Mouse (Mus musculus): ENCODE data around the gene Sec11a. TPM values are rescaled to one million over a fixed set of nuclear protein-coding genes. Genes with fewer than 3 reads are reported as not detected.

The Sec11a gene
- polyA plus RNA-seq, 1 experiment from 2014 or later = 222 TPM

DNA sequence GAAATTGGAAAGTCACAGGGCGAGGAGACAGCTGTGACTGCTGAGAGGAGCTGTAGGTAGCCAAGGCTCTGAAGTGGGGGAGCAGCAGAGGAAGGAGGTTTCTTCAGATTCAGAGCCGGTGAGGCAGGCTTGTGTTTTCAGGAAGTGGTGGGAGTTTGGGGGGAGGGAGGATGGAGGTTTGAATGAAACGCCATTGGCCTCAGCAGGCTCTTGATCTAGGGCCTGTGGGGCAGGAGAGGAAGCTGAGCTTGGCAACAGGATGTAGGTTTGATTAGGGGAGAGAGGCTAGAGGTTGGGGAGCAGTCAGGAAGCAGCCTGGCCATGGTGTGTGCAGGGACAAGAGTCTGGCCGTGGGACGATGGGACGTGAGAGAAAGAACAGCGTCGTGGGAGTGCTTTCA, 82.7 kb downstream of the Sec11a start:
- no peak overlapping the region for H3K4me2 ChIP-seq (ENCODE audit: low read length)
- no peaks in the 10 kb centered on the region for H3K27me3 ChIP-seq (ENCODE audit: insufficient read depth, low read length)
- H3K4me1 ChIP-seq (replicated peaks; ENCODE audit: insufficient read depth, low read length) = peaks cover 19% of the 10 kb centered on the region
- peaks cover 24% of the 10 kb centered on the region; the same call in 1 of the 2 replicates for H3K36me3 ChIP-seq (ENCODE audit: insufficient read depth, low read length)
- H3K27ac ChIP-seq = peak overlapping the region; percentile 89; the same call in 1 of the 2 replicates
- H3K9ac ChIP-seq (ENCODE audit: low read depth, low read length) = no peak overlapping the region
- ATAC-seq (replicated peaks; ENCODE audit: low FRiP score, low read depth) (no peak), DNase-seq (ENCODE audit: low spot score) (peak; percentile 48)
- 59% methylated on average over 8 of the region's 8 CpGs for WGBS
- H3K4me3 ChIP-seq (replicated peaks; ENCODE audit: low read depth, low read length) = no peak overlapping the region
- H3K9me3 ChIP-seq (replicated peaks; ENCODE audit: low read length) = no peaks in the 10 kb centered on the region
- no peak for TF ChIP-seq CTCF (IDR thresholded peaks at IDR 0.05; ENCODE audit: low read depth)

GRCm38 (mm10) chr7:80864151-80864550, 83.4 kb downstream of the Sec11a start:
- no peaks in the 10 kb centered on the region for H3K9me3 ChIP-seq (replicated peaks; ENCODE audit: low read length)
- TF ChIP-seq CTCF (IDR thresholded peaks at IDR 0.05; ENCODE audit: low read depth) = no peak
- ATAC-seq (replicated peaks; ENCODE audit: low FRiP score, low read depth) (no peak), DNase-seq (ENCODE audit: low spot score) (no peak)
- H3K4me3 ChIP-seq (replicated peaks; ENCODE audit: low read depth, low read length) = no peak overlapping the region
- peaks cover 19% of the 10 kb centered on the region for H3K4me1 ChIP-seq (replicated peaks; ENCODE audit: insufficient read depth, low read length)
- no peaks in the 10 kb centered on the region for H3K27me3 ChIP-seq (ENCODE audit: insufficient read depth, low read length)
- H3K4me2 ChIP-seq (ENCODE audit: low read length) = no peak overlapping the region
- 56% methylated on average over 1 of the region's 1 CpGs for WGBS
- H3K27ac ChIP-seq = 0 out of 2 replicates have a peak overlapping the region, but pooled peaks have one; percentile 3
- no peak overlapping the region for H3K9ac ChIP-seq (ENCODE audit: low read depth, low read length)
- peaks cover 19% of the 10 kb centered on the region; the same call in 1 of the 2 replicates for H3K36me3 ChIP-seq (ENCODE audit: insufficient read depth, low read length)

DNA sequence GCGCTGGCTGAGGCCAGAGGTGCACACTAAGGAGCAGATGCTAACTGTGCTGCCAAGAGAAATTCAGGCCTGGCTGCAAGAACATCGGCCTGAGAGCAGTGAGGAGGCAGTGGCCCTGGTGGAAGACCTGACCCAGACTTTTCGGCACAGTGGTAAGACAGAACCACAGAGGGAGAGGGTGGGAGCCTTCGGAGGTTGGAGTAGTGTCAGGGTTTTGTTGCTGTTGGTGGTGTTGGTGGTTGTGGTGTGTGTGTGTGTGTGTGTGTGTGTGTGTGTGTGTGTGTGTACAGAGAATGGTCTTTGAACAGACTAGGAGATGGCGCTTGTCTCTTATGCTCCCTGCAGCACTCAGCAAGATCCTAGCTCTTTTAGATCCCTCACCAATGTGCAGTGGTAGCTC, 84.1 kb downstream of the Sec11a start:
- DNase-seq (ENCODE audit: low spot score) (no peak), ATAC-seq (replicated peaks; ENCODE audit: low FRiP score, low read depth) (no peak)
- Histone ChIP-seq H3K27me3 (ENCODE audit: insufficient read depth, low read length) (no peaks in the 10 kb centered on the region), H3K27ac (no peak overlapping the region), H3K9me3 (replicated peaks; ENCODE audit: low read length) (no peaks in the 10 kb centered on the region), H3K9ac (ENCODE audit: low read depth, low read length) (no peak overlapping the region), H3K4me2 (ENCODE audit: low read length) (0 out of 2 replicates have a peak overlapping the region, but pooled peaks have one; percentile 15), H3K4me1 (replicated peaks; ENCODE audit: insufficient read depth, low read length) (peaks cover 19% of the 10 kb centered on the region), H3K36me3 (ENCODE audit: insufficient read depth, low read length) (peaks cover 19% of the 10 kb centered on the region; the same call in 1 of the 2 replicates), H3K4me3 (replicated peaks; ENCODE audit: low read depth, low read length) (no peak overlapping the region)
- no peak for TF ChIP-seq CTCF (IDR thresholded peaks at IDR 0.05; ENCODE audit: low read depth)
- WGBS = 85% methylated on average over 5 of the region's 5 CpGs

DNA sequence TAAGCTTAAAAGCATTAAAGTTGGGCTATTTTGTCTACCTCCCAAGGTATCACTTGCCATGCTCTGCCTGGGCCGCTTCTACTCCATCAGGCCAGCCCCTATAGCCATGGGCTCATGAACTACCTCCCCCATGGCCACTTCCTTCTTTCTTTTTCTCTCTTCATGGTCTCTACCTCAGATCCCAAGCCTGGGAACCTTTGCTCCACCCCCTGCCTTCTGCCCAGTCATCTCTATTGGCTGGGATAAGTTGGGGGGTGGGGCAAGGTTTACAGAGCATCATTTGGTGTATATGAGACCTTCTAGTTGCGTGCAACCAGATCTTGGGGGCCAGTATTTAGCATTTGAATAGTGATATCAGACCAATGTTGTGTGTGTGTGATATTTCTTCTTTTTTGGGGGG, 85.1 kb downstream of the Sec11a start:
- 87% methylated on average over 2 of the region's 2 CpGs for WGBS
- Histone ChIP-seq H3K27me3 (ENCODE audit: insufficient read depth, low read length) (no peaks in the 10 kb centered on the region), H3K9me3 (replicated peaks; ENCODE audit: low read length) (no peaks in the 10 kb centered on the region), H3K4me1 (replicated peaks; ENCODE audit: insufficient read depth, low read length) (peaks cover 19% of the 10 kb centered on the region), H3K9ac (ENCODE audit: low read depth, low read length) (no peak overlapping the region), H3K4me2 (ENCODE audit: low read length) (no peak overlapping the region), H3K4me3 (replicated peaks; ENCODE audit: low read depth, low read length) (no peak overlapping the region), H3K36me3 (ENCODE audit: insufficient read depth, low read length) (peaks cover 11% of the 10 kb centered on the region; the same call in 1 of the 2 replicates), H3K27ac (no peak overlapping the region)
- no peak for TF ChIP-seq CTCF (IDR thresholded peaks at IDR 0.05; ENCODE audit: low read depth)
- peak; percentile 46 for DNase-seq (ENCODE audit: low spot score)
- no peak for ATAC-seq (replicated peaks; ENCODE audit: low FRiP score, low read depth)

DNA sequence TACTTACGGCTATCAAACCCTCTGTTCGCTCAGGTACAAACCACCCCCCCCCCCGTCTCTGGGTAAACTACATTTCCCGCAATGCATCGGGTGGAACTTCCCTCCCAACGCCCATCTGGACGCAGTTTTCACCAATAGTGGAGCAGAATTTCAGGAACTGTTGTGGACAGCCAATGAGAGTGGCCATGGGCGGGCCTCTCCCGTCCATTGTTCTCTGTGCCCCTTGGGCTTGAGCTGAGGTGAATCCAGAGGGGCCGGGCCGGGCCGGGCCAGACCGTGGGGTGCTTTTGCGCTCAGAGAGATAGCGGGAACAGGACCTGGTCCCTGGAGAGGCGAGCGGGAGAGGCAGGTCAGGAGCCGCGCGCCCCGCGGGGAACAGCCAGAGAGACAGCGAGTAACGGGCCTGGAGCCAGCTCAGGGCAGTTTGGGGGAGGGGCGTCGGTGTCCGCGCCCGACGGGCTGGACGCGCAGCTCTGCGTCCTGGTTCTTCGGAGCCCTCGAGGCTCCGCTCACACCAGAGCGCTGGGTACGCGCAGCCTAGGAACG, 86.8 kb downstream of the Sec11a start, which contains the start of gene Zscan2:
Zscan2 (plus strand) TSS at position 192 of the 546 bp plus-strand sequence.
- H3K9me3 ChIP-seq (replicated peaks; ENCODE audit: low read length) = no peaks in the 10 kb centered on the region
- no peak for TF ChIP-seq CTCF (IDR thresholded peaks at IDR 0.05; ENCODE audit: low read depth)
- peak within 1 kb of the TSS; percentile 93 for H3K4me3 ChIP-seq (replicated peaks; ENCODE audit: low read depth, low read length)
- H3K9ac ChIP-seq (ENCODE audit: low read depth, low read length) = peak within 1 kb of the TSS; percentile 92
- H3K4me1 ChIP-seq (replicated peaks; ENCODE audit: insufficient read depth, low read length) = peaks cover 19% of the 10 kb centered on the region
- H3K27me3 ChIP-seq (ENCODE audit: insufficient read depth, low read length) = no peaks in the 10 kb centered on the region
- H3K4me2 ChIP-seq (ENCODE audit: low read length) = peak within 1 kb of the TSS; percentile 85
- DNase-seq (ENCODE audit: low spot score) (peak; percentile 99), ATAC-seq (replicated peaks; ENCODE audit: low FRiP score, low read depth) (peak; percentile 97)
- under 1% methylated on average over 40 of the region's 40 CpGs for WGBS
- 0 out of 2 replicates have a peak, but pooled peaks cover 7% of the 10 kb centered on the region for H3K36me3 ChIP-seq (ENCODE audit: insufficient read depth, low read length)
- H3K27ac ChIP-seq = peak within 1 kb of the TSS; percentile 82

DNA sequence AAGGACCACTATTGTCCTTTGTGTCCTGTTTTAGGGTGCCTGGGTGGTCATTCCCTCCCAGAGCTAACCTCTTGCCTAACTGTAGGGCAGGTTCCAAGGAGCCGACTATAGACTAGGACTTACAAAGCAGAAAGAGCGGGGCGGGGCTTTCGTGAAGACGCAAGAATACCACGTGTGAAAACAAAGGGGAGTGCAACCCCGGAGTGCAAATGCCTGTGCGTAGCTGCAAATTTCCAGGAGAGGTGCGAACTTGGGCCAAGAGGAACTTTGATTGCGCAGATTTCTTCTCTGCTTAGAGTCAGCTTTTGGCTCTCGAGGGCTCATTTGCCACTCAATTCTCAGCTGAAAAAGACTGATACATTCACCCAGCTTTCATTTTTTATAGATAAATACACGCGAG, 87.4 kb downstream of the Sec11a start:
- no peak overlapping the region for H3K27ac ChIP-seq
- no peaks in the 10 kb centered on the region for H3K27me3 ChIP-seq (ENCODE audit: insufficient read depth, low read length)
- H3K9me3 ChIP-seq (replicated peaks; ENCODE audit: low read length) = no peaks in the 10 kb centered on the region
- peak overlapping the region; percentile 93 for H3K4me3 ChIP-seq (replicated peaks; ENCODE audit: low read depth, low read length)
- H3K36me3 ChIP-seq (ENCODE audit: insufficient read depth, low read length) = 0 out of 2 replicates have a peak, but pooled peaks cover 5% of the 10 kb centered on the region
- DNase-seq (ENCODE audit: low spot score) (peak; percentile 85), ATAC-seq (replicated peaks; ENCODE audit: low FRiP score, low read depth) (peak; percentile 67; the same call in 1 of the 2 replicates)
- WGBS = under 1% methylated on average over 13 of the region's 13 CpGs
- TF ChIP-seq CTCF (IDR thresholded peaks at IDR 0.05; ENCODE audit: low read depth) = no peak
- peak overlapping the region; percentile 85 for H3K4me2 ChIP-seq (ENCODE audit: low read length)
- peak overlapping the region; percentile 92 for H3K9ac ChIP-seq (ENCODE audit: low read depth, low read length)
- H3K4me1 ChIP-seq (replicated peaks; ENCODE audit: insufficient read depth, low read length) = peaks cover 19% of the 10 kb centered on the region

Data from kidney, postnatal 0 days (tissue).